Mouse (Mus musculus) natural killer cell, adult 2 months (primary cell): ENCODE data around the gene Vmn1r101.
"Not testable (repeated sequence)": the region's sequence is repeated elsewhere in the genome, so short reads cannot be mapped to it uniquely, and the experiment has no call there.

Experiments
- DNase-seq, 2 experiments: peaks; one replicate each; pipeline ENCODE4 v3.0.0; 2022; ENCODE audit warnings: low spot score in 2 of 2

The Vmn1r101 gene

GRCm38 (mm10) chr7:20442493-20442892, at the start of gene Vmn1r101:
Gene Vmn1r101 (minus strand): TSS chr7:20442593.
- DNase-seq, result not testable (repeated sequence)

GRCm38 (mm10) chr7:20474825-20475224, 32.4 kb upstream of the Vmn1r101 start, which contains the start of gene Gm10670:
Gene Gm10670 (minus strand): TSS chr7:20474925.
- DNase-seq, result not testable (repeated sequence)

GRCm38 (mm10) chr7:20417642-20418041, 24.8 kb downstream of the Vmn1r101 start, which contains the start of gene Vmn1r100:
Gene Vmn1r100 (plus strand): TSS chr7:20417942.
- not testable (repeated sequence) for DNase-seq
